Mouse (Mus musculus) neural tube, embryonic 14.5 days (tissue): Measurements from ENCODE around the gene Nisch. TPM values are rescaled to one million over a fixed set of nuclear protein-coding genes. Genes with fewer than 3 reads are reported as not detected.
A peak's percentile ranks its signal among the peaks of the same experiment; 100 is the strongest.

ENCODE experiments used
- ATAC-seq: fragments of 200-750 bp; cut with Nextera tagmentation; 2 replicates; pipeline ENCODE4 v1.8.0; 2017; ENCODE audit warnings: low read depth, mild to moderate bottlenecking, moderate TSS enrichment, moderate library complexity
- H3K27ac ChIP-seq: fragments of 300-500 bp; sonication (generic); 2 replicates; pipeline ENCODE4 v1.5.1; 2014; ENCODE audit warnings: low read depth, mild to moderate bottlenecking, control low read depth, low read length, moderate library complexity, mixed read lengths
- H3K27me3 ChIP-seq: fragments of 300-500 bp; sonication (generic); 2 replicates; pipeline ENCODE4 v1.6.1; 2014; ENCODE audit warnings: low read length; ENCODE audit not compliant: control insufficient read depth, insufficient read depth
- H3K36me3 ChIP-seq: fragments of 300-500 bp; sonication (generic); 2 replicates; pipeline ENCODE4 v1.6.1; 2014; ENCODE audit warnings: low read length, mixed read lengths; ENCODE audit not compliant: control insufficient read depth, insufficient read depth
- H3K4me1 ChIP-seq: fragments of 300-500 bp; sonication (generic); 2 replicates; pipeline ENCODE4 v1.6.1; 2014; ENCODE audit warnings: low read length; ENCODE audit not compliant: control insufficient read depth, insufficient read depth
- H3K4me2 ChIP-seq: fragments of 300-500 bp; sonication (generic); 2 replicates; pipeline ENCODE4 v1.6.1; 2014; ENCODE audit warnings: mild to moderate bottlenecking, low read depth, low read length, control low read depth
- H3K4me3 ChIP-seq: fragments of 300-500 bp; sonication (generic); 2 replicates; pipeline ENCODE4 v1.5.1; 2014; ENCODE audit warnings: low read depth, low read length, control low read depth, mixed read lengths
- H3K9ac ChIP-seq: fragments of 300-500 bp; sonication (generic); replicated peaks from 2 replicates; pipeline ENCODE4 v1.6.1; 2014; ENCODE audit warnings: low read depth, mild to moderate bottlenecking, control low read depth, low read length, mixed read lengths
- H3K9me3 ChIP-seq: fragments of 300-500 bp; sonication (generic); 2 replicates; pipeline ENCODE4 v1.6.1; 2016; ENCODE audit warnings: low read length; ENCODE audit not compliant: control insufficient read depth
- WGBS: fragments of 180-500 bp; shearing (Covaris S2); extraction: QIAGEN DNeasy Blood & Tissue Kit; methylation state at CpG from one replicate; pipeline ENCODE4 v1.1.7; 2014; 5-methylcytosine and 5-hydroxymethylcytosine counted together
- polyA plus RNA-seq: library from polyadenylated mRNA; unstranded; fragments of >200 nt; fragmentation: Nextera tagmentation; extraction: Ambion mirVana; gene quantifications from 2 replicates; pipeline ENCODE4 v1.2.1, GENCODE M21; 2014

Gene Nisch
- polyA plus RNA-seq, 1 experiment from 2014 or later: 282 TPM

GRCm38 (mm10) chr14:31139666-31140065 lies 77.1 kb downstream of the Nisch start:
- Histone ChIP-seq H3K27me3 (no peaks in the 10 kb centered on the region), H3K36me3 (peaks cover 33% of the 10 kb centered on the region), H3K27ac (no peak overlapping the region), H3K9me3 (no peaks in the 10 kb centered on the region), H3K4me1 (no peaks in the 10 kb centered on the region), H3K4me2 (no peak overlapping the region), H3K9ac (no peak overlapping the region), H3K4me3 (no peak overlapping the region)
- no peak for ATAC-seq
- WGBS: 90% methylated on average over 12 of the region's 12 CpGs

- Histone ChIP-seq H3K36me3 (peaks cover 33% of the 10 kb centered on the region), H3K4me1 (no peaks in the 10 kb centered on the region), H3K27me3 (no peaks in the 10 kb centered on the region), H3K4me3 (no peak overlapping the region), H3K9me3 (no peaks in the 10 kb centered on the region), H3K4me2 (no peak overlapping the region), H3K9ac (no peak overlapping the region), H3K27ac (no peak overlapping the region)
- WGBS: 91% methylated on average over 9 of the region's 9 CpGs
- no peak for ATAC-seq
These were observed 77.8 kb downstream of the Nisch start for GRCm38 (mm10) chr14:31138897-31139429.

- Histone ChIP-seq H3K27me3 (no peaks in the 10 kb centered on the region), H3K9ac (no peak overlapping the region), H3K9me3 (no peaks in the 10 kb centered on the region), H3K4me2 (no peak overlapping the region), H3K4me3 (no peak overlapping the region), H3K27ac (no peak overlapping the region), H3K4me1 (peaks cover 2% of the 10 kb centered on the region; the same call in 1 of the 2 replicates), H3K36me3 (peaks cover 33% of the 10 kb centered on the region)
- ATAC-seq: no peak
- 85% methylated on average over 31 of the region's 35 CpGs for WGBS
These were observed 78.4 kb downstream of the Nisch start for GRCm38 (mm10) chr14:31138219-31138896.

GRCm38 (mm10) chr14:31137791-31138190 lies 79.0 kb downstream of the Nisch start:
- Histone ChIP-seq H3K9me3 (no peaks in the 10 kb centered on the region), H3K27me3 (no peaks in the 10 kb centered on the region), H3K36me3 (peaks cover 33% of the 10 kb centered on the region), H3K4me2 (no peak overlapping the region), H3K4me3 (no peak overlapping the region), H3K9ac (no peak overlapping the region), H3K4me1 (peaks cover 7% of the 10 kb centered on the region; the same call in 1 of the 2 replicates), H3K27ac (no peak overlapping the region)
- ATAC-seq: no peak
- WGBS: 81% methylated on average over 11 of the region's 11 CpGs

DNA sequence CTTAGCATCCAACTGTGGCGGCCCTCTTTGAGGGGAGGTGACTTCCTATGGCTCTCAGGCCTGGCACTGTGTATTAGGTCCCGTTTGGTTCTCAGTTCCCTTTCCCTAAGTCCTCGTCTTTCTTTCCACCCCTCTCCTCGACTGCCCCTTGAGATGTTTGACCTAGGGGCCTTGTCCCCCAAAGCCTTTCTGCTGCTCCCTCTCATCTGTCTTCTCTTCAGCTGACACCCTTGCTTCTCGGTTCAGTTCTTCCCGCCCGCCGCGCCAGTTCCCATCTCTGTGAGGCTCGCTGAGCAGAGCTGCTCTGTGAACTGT lies 79.5 kb downstream of the Nisch start:
- WGBS: 84% methylated on average over 10 of the region's 10 CpGs
- Histone ChIP-seq H3K4me1 (peaks cover 12% of the 10 kb centered on the region), H3K4me2 (no peak overlapping the region), H3K36me3 (peaks cover 33% of the 10 kb centered on the region), H3K27ac (no peak overlapping the region), H3K27me3 (no peaks in the 10 kb centered on the region), H3K4me3 (no peak overlapping the region), H3K9me3 (no peaks in the 10 kb centered on the region), H3K9ac (0 out of 2 replicates have a peak overlapping the region, but pooled peaks have one; percentile 8)
- ATAC-seq: no peak

DNA sequence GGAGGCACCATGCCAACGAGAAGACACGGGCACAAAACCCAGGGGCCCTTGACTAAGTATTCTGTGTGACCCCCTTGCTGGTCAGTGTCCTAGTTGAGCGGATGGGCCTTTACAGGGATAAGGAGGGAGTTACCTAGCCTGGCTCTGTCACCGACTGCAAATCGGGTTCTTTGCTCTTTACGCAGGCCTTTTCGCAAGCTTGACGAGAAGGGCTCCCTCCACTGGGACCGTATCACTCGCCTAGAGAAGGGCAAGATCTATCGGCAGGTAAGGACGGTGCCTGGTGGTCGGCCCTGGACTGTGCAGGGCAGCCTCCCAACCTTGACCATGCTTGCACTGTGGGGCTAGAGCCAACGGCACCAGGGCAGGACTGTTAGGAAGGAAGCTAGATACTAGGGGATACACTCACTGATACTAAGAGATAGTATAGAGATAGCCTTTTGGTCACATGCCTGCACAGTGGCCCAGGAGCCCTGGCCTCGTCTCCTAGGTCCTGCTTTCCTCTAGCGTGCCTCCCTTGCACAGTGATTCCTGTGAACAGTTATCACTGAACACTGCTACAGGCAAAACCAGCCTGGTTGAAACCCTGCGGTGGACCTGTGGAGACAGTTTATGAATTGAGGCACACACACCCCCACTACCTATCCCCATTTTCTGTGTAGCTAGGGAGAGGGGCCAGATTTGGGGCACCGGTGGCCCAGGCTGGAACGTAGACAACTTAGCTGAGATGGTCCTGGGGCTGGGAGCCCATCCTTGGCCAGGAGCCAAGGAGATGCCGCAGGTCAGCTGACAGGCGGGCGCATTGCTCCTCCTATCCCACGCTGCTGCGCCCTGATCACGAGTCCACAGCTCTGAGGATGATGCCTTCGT lies 80.1 kb downstream of the Nisch start:
- peaks cover 33% of the 10 kb centered on the region for H3K36me3 ChIP-seq
- no peak overlapping the region for H3K27ac ChIP-seq
- WGBS: 95% methylated on average over 26 of the region's 26 CpGs
- no peak for ATAC-seq
- H3K9ac ChIP-seq: 0 out of 2 replicates have a peak overlapping the region, but pooled peaks have one; percentile 8
- H3K4me1 ChIP-seq: peaks cover 18% of the 10 kb centered on the region
- H3K4me2 ChIP-seq: no peak overlapping the region
- H3K27me3 ChIP-seq: no peaks in the 10 kb centered on the region
- no peaks in the 10 kb centered on the region for H3K9me3 ChIP-seq
- no peak overlapping the region for H3K4me3 ChIP-seq

DNA sequence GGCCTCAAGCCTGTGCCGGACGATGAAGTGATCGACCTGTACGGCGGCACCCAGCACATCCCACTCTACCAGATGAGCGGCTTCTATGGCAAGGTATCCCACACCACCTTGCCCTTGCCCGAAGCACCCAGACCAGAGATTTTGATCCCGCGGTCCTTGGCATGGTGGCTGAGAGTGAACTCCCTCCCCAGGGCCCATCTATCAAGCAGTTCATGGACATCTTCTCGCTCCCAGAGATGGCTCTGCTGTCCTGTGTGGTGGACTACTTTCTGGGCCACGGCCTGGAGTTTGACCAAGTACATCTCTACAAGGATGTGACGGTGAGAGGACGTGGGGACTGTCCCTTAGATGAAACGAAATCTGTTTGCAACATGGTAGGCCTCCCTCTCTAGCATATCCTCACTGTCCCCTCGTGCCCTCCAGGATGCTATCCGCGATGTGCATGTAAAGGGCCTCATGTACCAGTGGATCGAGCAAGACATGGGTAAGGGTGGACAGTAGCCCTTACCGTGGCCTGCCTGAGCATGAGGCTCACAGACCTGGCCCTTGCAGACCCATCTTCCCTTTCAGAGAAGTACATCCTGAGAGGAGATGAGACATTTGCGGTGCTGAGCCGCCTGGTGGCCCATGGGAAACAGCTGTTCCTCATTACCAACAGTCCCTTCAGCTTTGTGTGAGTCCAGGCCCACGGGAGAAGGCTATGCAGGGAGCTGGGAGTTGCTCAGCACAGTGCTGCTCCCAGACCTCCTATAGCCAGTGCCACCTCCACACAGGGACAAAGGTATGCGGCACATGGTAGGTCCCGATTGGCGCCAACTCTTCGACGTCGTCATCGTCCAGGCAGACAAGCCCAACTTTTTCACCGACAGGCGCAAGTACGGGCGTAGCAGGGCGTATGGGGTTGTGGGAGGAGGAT lies 81.0 kb downstream of the Nisch start:
- H3K4me1 ChIP-seq: peaks cover 18% of the 10 kb centered on the region
- 95% methylated on average over 34 of the region's 34 CpGs for WGBS
- H3K9ac ChIP-seq: no peak overlapping the region
- H3K36me3 ChIP-seq: peaks cover 33% of the 10 kb centered on the region
- H3K9me3 ChIP-seq: no peaks in the 10 kb centered on the region
- no peaks in the 10 kb centered on the region for H3K27me3 ChIP-seq
- no peak overlapping the region for H3K4me2 ChIP-seq
- no peak overlapping the region for H3K27ac ChIP-seq
- no peak for ATAC-seq
- no peak overlapping the region for H3K4me3 ChIP-seq

GRCm38 (mm10) chr14:31134015-31135000 lies 82.4 kb downstream of the Nisch start:
- H3K9me3 ChIP-seq: no peaks in the 10 kb centered on the region
- WGBS: 83% methylated on average over 25 of the region's 25 CpGs
- no peaks in the 10 kb centered on the region for H3K27me3 ChIP-seq
- no peak overlapping the region for H3K4me3 ChIP-seq
- no peak overlapping the region for H3K27ac ChIP-seq
- H3K4me2 ChIP-seq: no peak overlapping the region
- H3K36me3 ChIP-seq: peaks cover 20% of the 10 kb centered on the region
- no peak for ATAC-seq
- peaks cover 18% of the 10 kb centered on the region for H3K4me1 ChIP-seq
- H3K9ac ChIP-seq: no peak overlapping the region
